Mouse (Mus musculus) C2C12 (cell line): ENCODE measurements around the gene Neurl4.

Experiments
- CEBPB ChIP-seq: IDR thresholded peaks from one replicate; pipeline ENCODE4 v1.6.1; 2011; ENCODE audit warnings: low read depth, mild to moderate bottlenecking, control low read depth, moderate library complexity
- CTCF ChIP-seq: IDR thresholded peaks from one replicate; pipeline ENCODE4 v1.5.1; 2011; ENCODE audit not compliant: control insufficient read depth, insufficient read depth, insufficient read length
- MAX ChIP-seq: IDR thresholded peaks from one replicate; pipeline ENCODE4 v1.6.1; 2011; ENCODE audit warnings: mild to moderate bottlenecking, control low read depth
- MYOD1 ChIP-seq: IDR thresholded peaks from one replicate; pipeline ENCODE4 v1.6.1; 2011; ENCODE audit warnings: low read depth; ENCODE audit not compliant: control insufficient read depth, insufficient read length
- MYOG ChIP-seq: IDR thresholded peaks from one replicate; pipeline ENCODE4 v1.6.1; 2011; ENCODE audit not compliant: control insufficient read depth, insufficient read length; ENCODE audit errors: extremely low read depth
- USF1 ChIP-seq: IDR thresholded peaks from one replicate; pipeline ENCODE4 v1.6.1; 2011; ENCODE audit warnings: low read depth, mild to moderate bottlenecking, control low read depth, moderate library complexity

- TF ChIP-seq CTCF: no peak
- TF ChIP-seq USF1: no peak
- no peak for TF ChIP-seq CEBPB
- TF ChIP-seq MAX: no peak
- no peak for TF ChIP-seq MYOD1
- TF ChIP-seq MYOG: no peak
Observed at GRCm38 (mm10) chr11:69936156-69936555, 35.3 kb downstream of the Neurl4 start.
